Mouse (Mus musculus): ENCODE results near the gene Stard3.

DNA sequence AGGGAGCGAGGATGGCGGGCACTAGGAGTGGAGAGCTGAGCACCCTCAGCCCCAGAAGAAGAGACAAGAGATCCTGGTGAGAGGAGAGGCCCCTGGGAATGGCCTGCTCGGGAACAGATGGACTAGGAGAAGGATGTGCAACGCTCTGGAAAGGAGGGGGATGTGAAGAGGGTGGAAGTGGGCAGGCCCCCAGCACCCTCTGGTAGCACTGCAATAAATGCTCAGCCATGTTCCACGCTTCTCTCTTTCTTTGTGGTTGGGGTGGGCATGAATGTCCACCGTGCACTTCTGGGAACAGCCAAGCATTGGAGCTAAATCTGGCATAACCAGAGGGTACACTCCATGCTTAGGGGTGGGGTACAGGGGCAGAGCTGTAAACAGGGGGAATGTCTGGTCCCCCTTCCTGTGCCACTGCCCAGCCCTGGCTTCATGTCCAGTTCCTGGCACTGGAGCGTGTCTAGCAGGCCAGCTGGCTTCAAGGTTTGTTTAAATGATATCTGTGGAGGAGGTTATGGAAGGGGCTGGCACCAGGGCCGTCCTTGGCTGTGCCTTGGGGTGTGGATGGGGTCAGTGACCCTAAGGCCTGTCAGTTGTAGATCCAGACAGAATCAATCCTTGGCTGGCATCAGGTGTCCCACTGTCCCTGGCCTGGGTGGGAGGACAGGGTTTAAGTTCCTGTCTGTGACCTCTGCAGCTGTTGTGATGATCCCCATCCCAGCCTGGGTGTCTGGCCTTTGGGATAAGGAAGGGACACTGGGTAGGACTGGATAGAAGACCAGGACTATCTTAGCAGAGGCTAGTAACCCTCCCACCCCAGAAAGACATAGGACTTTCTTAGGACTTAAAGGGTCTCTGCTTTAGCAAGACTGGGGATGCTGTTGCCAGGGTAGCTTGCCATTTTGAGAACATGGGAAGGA is 26.8 kb downstream of the Stard3 start:
- TF ChIP-seq MAX (IDR thresholded peaks at IDR 0.05; ENCODE audit: low read length) (no peak), ETS1 (IDR thresholded peaks at IDR 0.05; ENCODE audit: low read depth, low read length) (no peak), POLR2A (IDR thresholded peaks at IDR 0.05; ENCODE audit: control insufficient read depth in 1 of 2, insufficient read depth in 1 of 2, low read depth in 1 of 2, low read length in 2 of 2, poor library complexity in 1 of 2) (no peak)
